Mouse (Mus musculus): Measurements from ENCODE around the gene Ppp1r9b. TPM values are rescaled to one million over a fixed set of nuclear protein-coding genes. Genes with fewer than 3 reads are reported as not detected.
"Not testable (repeated sequence)": the region's sequence is repeated elsewhere in the genome, so short reads cannot be mapped to it uniquely, and the experiment has no call there.

The Ppp1r9b gene
- total RNA-seq, 2 experiments from 2014 or later: 137 to 229 TPM

GRCm38 (mm10) chr11:95010841-95011403 lies 20.1 kb downstream of the Ppp1r9b start:
- not testable (repeated sequence) for ATAC-seq (replicated peaks; ENCODE audit: low FRiP score, low TSS enrichment, poor library complexity, severe bottlenecking)

GRCm38 (mm10) chr11:95011416-95011815 lies 20.6 kb downstream of the Ppp1r9b start:
- no peak for ATAC-seq (replicated peaks; ENCODE audit: low FRiP score, low TSS enrichment, poor library complexity, severe bottlenecking)

GRCm38 (mm10) chr11:95012075-95012474 lies 21.2 kb downstream of the Ppp1r9b start:
- ATAC-seq (replicated peaks; ENCODE audit: low FRiP score, low TSS enrichment, poor library complexity, severe bottlenecking): peak; percentile 91

- ATAC-seq (replicated peaks; ENCODE audit: low FRiP score, low TSS enrichment, poor library complexity, severe bottlenecking): no peak
Observed at GRCm38 (mm10) chr11:95012487-95012886, 21.7 kb downstream of the Ppp1r9b start.

GRCm38 (mm10) chr11:95015484-95015883 lies 24.6 kb downstream of the Ppp1r9b start:
- ATAC-seq (replicated peaks; ENCODE audit: low FRiP score, low TSS enrichment, poor library complexity, severe bottlenecking): no peak

- ATAC-seq (replicated peaks; ENCODE audit: low FRiP score, low TSS enrichment, poor library complexity, severe bottlenecking): no peak
Observed at GRCm38 (mm10) chr11:95022237-95022992, 31.6 kb downstream of the Ppp1r9b start.

- ATAC-seq (replicated peaks; ENCODE audit: low FRiP score, low TSS enrichment, poor library complexity, severe bottlenecking): no peak
Observed at GRCm38 (mm10) chr11:95023481-95023880, 32.6 kb downstream of the Ppp1r9b start.

GRCm38 (mm10) chr11:95024439-95025184 lies 33.8 kb downstream of the Ppp1r9b start:
- ATAC-seq (replicated peaks; ENCODE audit: low FRiP score, low TSS enrichment, poor library complexity, severe bottlenecking): no peak

- ATAC-seq (replicated peaks; ENCODE audit: low FRiP score, low TSS enrichment, poor library complexity, severe bottlenecking): no peak
Observed at GRCm38 (mm10) chr11:95025227-95026012, 34.6 kb downstream of the Ppp1r9b start.

- no peak for ATAC-seq (replicated peaks; ENCODE audit: low FRiP score, low TSS enrichment, poor library complexity, severe bottlenecking)
Observed at GRCm38 (mm10) chr11:95026090-95026542, 35.3 kb downstream of the Ppp1r9b start.

GRCm38 (mm10) chr11:95026849-95027248 lies 36.0 kb downstream of the Ppp1r9b start:
- ATAC-seq (replicated peaks; ENCODE audit: low FRiP score, low TSS enrichment, poor library complexity, severe bottlenecking): no peak

- ATAC-seq (replicated peaks; ENCODE audit: low FRiP score, low TSS enrichment, poor library complexity, severe bottlenecking): no peak
Observed at GRCm38 (mm10) chr11:95027850-95028470, 37.1 kb downstream of the Ppp1r9b start.

GRCm38 (mm10) chr11:95032945-95033344 lies 42.1 kb downstream of the Ppp1r9b start:
- no peak for ATAC-seq (replicated peaks; ENCODE audit: low FRiP score, low TSS enrichment, poor library complexity, severe bottlenecking)

- no peak for ATAC-seq (replicated peaks; ENCODE audit: low FRiP score, low TSS enrichment, poor library complexity, severe bottlenecking)
Observed at GRCm38 (mm10) chr11:95033617-95034016, 42.8 kb downstream of the Ppp1r9b start.

- no peak for ATAC-seq (replicated peaks; ENCODE audit: low FRiP score, low TSS enrichment, poor library complexity, severe bottlenecking)
Observed at GRCm38 (mm10) chr11:95034902-95035301, 44.1 kb downstream of the Ppp1r9b start.

GRCm38 (mm10) chr11:95036521-95036920 lies 45.7 kb downstream of the Ppp1r9b start:
- no peak for ATAC-seq (replicated peaks; ENCODE audit: low FRiP score, low TSS enrichment, poor library complexity, severe bottlenecking)

GRCm38 (mm10) chr11:95037306-95037705 lies 46.5 kb downstream of the Ppp1r9b start:
- no peak for ATAC-seq (replicated peaks; ENCODE audit: low FRiP score, low TSS enrichment, poor library complexity, severe bottlenecking)

- ATAC-seq (replicated peaks; ENCODE audit: low FRiP score, low TSS enrichment, poor library complexity, severe bottlenecking): no peak
Observed at GRCm38 (mm10) chr11:95038156-95038817, 47.5 kb downstream of the Ppp1r9b start.

All from megakaryocyte-erythroid progenitor cell, adult 5-6 weeks (primary cell).